Mouse (Mus musculus) forebrain, embryonic 10.5 days (tissue): ENCODE results near the gene Trim9. TPM values are rescaled to one million over a fixed set of nuclear protein-coding genes. Genes with fewer than 3 reads are reported as not detected.

Source experiments
- DNase-seq: peaks from one replicate; pipeline ENCODE4 v3.0.0-alpha.2; 2017; ENCODE audit warnings: low spot score; ENCODE audit errors: extremely low spot score
- H3K27ac ChIP-seq: fragments of 300-500 bp; sonication (generic); 2 replicates; pipeline ENCODE4 v1.5.1; 2016; ENCODE audit warnings: mild to moderate bottlenecking
- H3K27me3 ChIP-seq: fragments of 300-500 bp; sonication (generic); 2 replicates; pipeline ENCODE4 v1.6.1; 2016; ENCODE audit warnings: mild to moderate bottlenecking; ENCODE audit not compliant: poor library complexity, severe bottlenecking
- H3K36me3 ChIP-seq: fragments of 300-500 bp; sonication (generic); replicated peaks from 2 replicates; pipeline ENCODE4 v1.6.1; 2016; ENCODE audit warnings: mild to moderate bottlenecking, moderate library complexity
- H3K4me1 ChIP-seq: fragments of 300-500 bp; sonication (generic); 2 replicates; pipeline ENCODE4 v1.6.1; 2016
- H3K4me3 ChIP-seq: fragments of 300-500 bp; sonication (generic); 2 replicates; pipeline ENCODE4 v1.5.1; 2016; ENCODE audit warnings: mild to moderate bottlenecking, moderate library complexity
- H3K9me3 ChIP-seq: fragments of 300-500 bp; sonication (generic); 2 replicates; pipeline ENCODE4 v1.6.1; 2016; ENCODE audit warnings: mild to moderate bottlenecking, moderate library complexity
- WGBS: fragments of 180-500 bp; shearing (Covaris S2); methylation state at CpG from one replicate; pipeline ENCODE4 v1.1.7; 2016; 5-methylcytosine and 5-hydroxymethylcytosine counted together
- polyA plus RNA-seq: library from polyadenylated mRNA; unstranded; fragments of >200 nt; fragmentation: Nextera tagmentation; extraction: Ambion mirVana; gene quantifications from 2 replicates; pipeline ENCODE4 v1.2.1, GENCODE M21; 2016

The Trim9 gene
- 8.7 and 10.1 TPM in 2 replicates for polyA plus RNA-seq

GRCm38 (mm10) chr12:70347202-70347841 is at the start of gene Trim9:
Gene Trim9, minus strand, starts transcription at chr12:70347614.
- WGBS = under 1% methylated on average over 50 of the region's 50 CpGs
- peaks cover 32% of the 10 kb centered on the region for H3K4me1 ChIP-seq
- peak; percentile 94 for DNase-seq

GRCm38 (mm10) chr12:70395061-70395460 is 47.6 kb upstream of the Trim9 start:
- no peaks in the 10 kb centered on the region for H3K27me3 ChIP-seq
- H3K27ac ChIP-seq = no peak overlapping the region
- H3K4me1 ChIP-seq = no peaks in the 10 kb centered on the region
- H3K4me3 ChIP-seq = no peak overlapping the region
- H3K9me3 ChIP-seq = no peaks in the 10 kb centered on the region
- no peaks in the 10 kb centered on the region for H3K36me3 ChIP-seq
- WGBS = 85% methylated on average over 3 of the region's 3 CpGs
- DNase-seq = no peak

More at GRCm38 (mm10) chr12:70347202-70347841, at the start of gene Trim9:
- no peaks in the 10 kb centered on the region for H3K36me3 ChIP-seq
- H3K9me3 ChIP-seq = no peaks in the 10 kb centered on the region
- H3K4me3 ChIP-seq = peak within 1 kb of the TSS; percentile 72
- peak within 1 kb of the TSS; percentile 92 for H3K27ac ChIP-seq
- H3K27me3 ChIP-seq = peaks cover 37% of the 10 kb centered on the region

- Histone ChIP-seq H3K4me1 (no peaks in the 10 kb centered on the region), H3K4me3 (no peak overlapping the region), H3K36me3 (no peaks in the 10 kb centered on the region), H3K9me3 (no peaks in the 10 kb centered on the region), H3K27me3 (no peaks in the 10 kb centered on the region), H3K27ac (no peak overlapping the region)
- WGBS = 97% methylated on average over 3 of the region's 3 CpGs
- DNase-seq = no peak
Observed at GRCm38 (mm10) chr12:70391236-70391635, 43.8 kb upstream of the Trim9 start.

- Histone ChIP-seq H3K4me1 (no peaks in the 10 kb centered on the region), H3K27ac (no peak overlapping the region), H3K4me3 (no peak overlapping the region), H3K9me3 (no peaks in the 10 kb centered on the region), H3K36me3 (no peaks in the 10 kb centered on the region), H3K27me3 (no peaks in the 10 kb centered on the region)
- 89% methylated on average over 10 of the region's 10 CpGs for WGBS
- no peak for DNase-seq
Observed at GRCm38 (mm10) chr12:70374976-70375375, 27.6 kb upstream of the Trim9 start.

GRCm38 (mm10) chr12:70372874-70373273 is 25.5 kb upstream of the Trim9 start:
- 91% methylated on average over 5 of the region's 5 CpGs for WGBS
- Histone ChIP-seq H3K27me3 (no peaks in the 10 kb centered on the region), H3K9me3 (no peaks in the 10 kb centered on the region)

GRCm38 (mm10) chr12:70369348-70369747 is 21.9 kb upstream of the Trim9 start:
- 94% methylated on average over 12 of the region's 12 CpGs for WGBS
- H3K27me3 ChIP-seq = no peaks in the 10 kb centered on the region
- no peak overlapping the region for H3K4me3 ChIP-seq
- H3K9me3 ChIP-seq = no peaks in the 10 kb centered on the region
- H3K27ac ChIP-seq = peak overlapping the region; percentile 88; the same call in 1 of the 2 replicates
- no peaks in the 10 kb centered on the region for H3K36me3 ChIP-seq
- peaks cover 33% of the 10 kb centered on the region for H3K4me1 ChIP-seq
- DNase-seq = no peak

More at GRCm38 (mm10) chr12:70372874-70373273, 25.5 kb upstream of the Trim9 start:
- Histone ChIP-seq H3K36me3 (no peaks in the 10 kb centered on the region), H3K27ac (no peak overlapping the region), H3K4me3 (no peak overlapping the region), H3K4me1 (peaks cover 11% of the 10 kb centered on the region)
- no peak for DNase-seq

GRCm38 (mm10) chr12:70368820-70369219 is 21.4 kb upstream of the Trim9 start:
- WGBS = 89% methylated on average over 9 of the region's 9 CpGs
- H3K4me1 ChIP-seq = peaks cover 33% of the 10 kb centered on the region
- DNase-seq = no peak
- H3K36me3 ChIP-seq = no peaks in the 10 kb centered on the region
- no peak overlapping the region for H3K4me3 ChIP-seq
- H3K9me3 ChIP-seq = no peaks in the 10 kb centered on the region
- H3K27me3 ChIP-seq = no peaks in the 10 kb centered on the region
- peak overlapping the region; percentile 88 for H3K27ac ChIP-seq

- peak overlapping the region; percentile 88 for H3K27ac ChIP-seq
- H3K36me3 ChIP-seq = no peaks in the 10 kb centered on the region
- DNase-seq = peak; percentile 83
- H3K4me3 ChIP-seq = peak overlapping the region; percentile 36
- H3K4me1 ChIP-seq = peaks cover 44% of the 10 kb centered on the region
- WGBS = 35% methylated on average over 19 of the region's 19 CpGs
- H3K27me3 ChIP-seq = no peaks in the 10 kb centered on the region
- no peaks in the 10 kb centered on the region for H3K9me3 ChIP-seq
Observed at GRCm38 (mm10) chr12:70367326-70368248, 20.2 kb upstream of the Trim9 start.

GRCm38 (mm10) chr12:70363016-70363415 is 15.6 kb upstream of the Trim9 start:
- 33% methylated on average over 4 of the region's 4 CpGs for WGBS
- Histone ChIP-seq H3K27me3 (no peaks in the 10 kb centered on the region), H3K4me1 (peaks cover 63% of the 10 kb centered on the region), H3K27ac (no peak overlapping the region), H3K36me3 (no peaks in the 10 kb centered on the region), H3K4me3 (no peak overlapping the region), H3K9me3 (no peaks in the 10 kb centered on the region)
- no peak for DNase-seq

GRCm38 (mm10) chr12:70360276-70360675 is 12.9 kb upstream of the Trim9 start:
- no peaks in the 10 kb centered on the region for H3K9me3 ChIP-seq
- WGBS = 87% methylated on average over 5 of the region's 5 CpGs
- H3K4me1 ChIP-seq = peaks cover 46% of the 10 kb centered on the region
- H3K36me3 ChIP-seq = no peaks in the 10 kb centered on the region
- H3K27ac ChIP-seq = no peak overlapping the region
- H3K27me3 ChIP-seq = 0 out of 2 replicates have a peak, but pooled peaks cover 4% of the 10 kb centered on the region
- no peak overlapping the region for H3K4me3 ChIP-seq
- DNase-seq = no peak

- Histone ChIP-seq H3K4me1 (peaks cover 54% of the 10 kb centered on the region), H3K27ac (no peak overlapping the region)
- no peak for DNase-seq
Observed at GRCm38 (mm10) chr12:70359443-70359842, 12.0 kb upstream of the Trim9 start.

GRCm38 (mm10) chr12:70354926-70355325 is 7.5 kb upstream of the Trim9 start:
- 37% methylated on average over 8 of the region's 8 CpGs for WGBS
- H3K4me3 ChIP-seq = no peak overlapping the region
- no peak for DNase-seq
- H3K4me1 ChIP-seq = peaks cover 37% of the 10 kb centered on the region
- H3K9me3 ChIP-seq = no peaks in the 10 kb centered on the region
- 0 out of 2 replicates have a peak, but pooled peaks cover 4% of the 10 kb centered on the region for H3K27me3 ChIP-seq
- H3K27ac ChIP-seq = no peak overlapping the region
- no peaks in the 10 kb centered on the region for H3K36me3 ChIP-seq

More at GRCm38 (mm10) chr12:70359443-70359842, 12.0 kb upstream of the Trim9 start:
- no peak overlapping the region for H3K4me3 ChIP-seq
- 0 out of 2 replicates have a peak, but pooled peaks cover 4% of the 10 kb centered on the region for H3K27me3 ChIP-seq
- no peaks in the 10 kb centered on the region for H3K9me3 ChIP-seq
- WGBS = 81% methylated on average over 13 of the region's 13 CpGs
- no peaks in the 10 kb centered on the region for H3K36me3 ChIP-seq

- 82% methylated on average over 4 of the region's 4 CpGs for WGBS
- Histone ChIP-seq H3K36me3 (no peaks in the 10 kb centered on the region), H3K4me3 (no peak overlapping the region), H3K27ac (no peak overlapping the region), H3K4me1 (peaks cover 44% of the 10 kb centered on the region), H3K27me3 (peaks cover 23% of the 10 kb centered on the region), H3K9me3 (no peaks in the 10 kb centered on the region)
- DNase-seq = no peak
Observed at GRCm38 (mm10) chr12:70350490-70350889, 3.1 kb upstream of the Trim9 start.
